Mouse (Mus musculus) hindbrain, embryonic 12.5 days (tissue): ENCODE data around the gene Phactr3. TPM values are rescaled to one million over a fixed set of nuclear protein-coding genes. Genes with fewer than 3 reads are reported as not detected.

Experiments
- ATAC-seq: fragments of 200-750 bp; cut with Nextera tagmentation; 2 replicates; pipeline ENCODE4 v1.8.0; 2017; ENCODE audit warnings: moderate TSS enrichment; ENCODE audit not compliant: low FRiP score
- H3K27ac ChIP-seq: fragments of 300-500 bp; sonication (generic); 2 replicates; pipeline ENCODE4 v1.5.1; 2016; ENCODE audit warnings: mild to moderate bottlenecking
- H3K27me3 ChIP-seq: fragments of 300-500 bp; sonication (generic); 2 replicates; pipeline ENCODE4 v1.6.1; 2016; ENCODE audit warnings: mild to moderate bottlenecking
- H3K36me3 ChIP-seq: fragments of 300-500 bp; sonication (generic); 2 replicates; pipeline ENCODE4 v1.6.1; 2016; ENCODE audit warnings: mild to moderate bottlenecking
- H3K4me1 ChIP-seq: fragments of 300-500 bp; sonication (generic); 2 replicates; pipeline ENCODE4 v1.6.1; 2016
- H3K4me2 ChIP-seq: fragments of 300-500 bp; sonication (generic); replicated peaks from 2 replicates; pipeline ENCODE4 v1.6.1; 2016; ENCODE audit warnings: mild to moderate bottlenecking
- H3K4me3 ChIP-seq: fragments of 300-500 bp; sonication (generic); 2 replicates; pipeline ENCODE4 v1.5.1; 2016; ENCODE audit warnings: mild to moderate bottlenecking
- H3K9ac ChIP-seq: fragments of 300-500 bp; sonication (generic); 2 replicates; pipeline ENCODE4 v1.6.1; 2016; ENCODE audit warnings: mild to moderate bottlenecking, moderate library complexity
- H3K9me3 ChIP-seq: fragments of 300-500 bp; sonication (generic); replicated peaks from 2 replicates; pipeline ENCODE4 v1.6.1; 2016; ENCODE audit warnings: mild to moderate bottlenecking
- WGBS: fragments of 180-500 bp; shearing (Covaris S2); methylation state at CpG from one replicate; pipeline ENCODE4 v1.1.7; 2016; 5-methylcytosine and 5-hydroxymethylcytosine counted together
- polyA plus RNA-seq: library from polyadenylated mRNA; unstranded; fragments of >200 nt; fragmentation: Nextera tagmentation; extraction: Ambion mirVana; gene quantifications from 2 replicates; pipeline ENCODE4 v1.2.1, GENCODE M21; 2016

Gene Phactr3
- polyA plus RNA-seq, 1 experiment from 2014 or later = 17.4 TPM

DNA sequence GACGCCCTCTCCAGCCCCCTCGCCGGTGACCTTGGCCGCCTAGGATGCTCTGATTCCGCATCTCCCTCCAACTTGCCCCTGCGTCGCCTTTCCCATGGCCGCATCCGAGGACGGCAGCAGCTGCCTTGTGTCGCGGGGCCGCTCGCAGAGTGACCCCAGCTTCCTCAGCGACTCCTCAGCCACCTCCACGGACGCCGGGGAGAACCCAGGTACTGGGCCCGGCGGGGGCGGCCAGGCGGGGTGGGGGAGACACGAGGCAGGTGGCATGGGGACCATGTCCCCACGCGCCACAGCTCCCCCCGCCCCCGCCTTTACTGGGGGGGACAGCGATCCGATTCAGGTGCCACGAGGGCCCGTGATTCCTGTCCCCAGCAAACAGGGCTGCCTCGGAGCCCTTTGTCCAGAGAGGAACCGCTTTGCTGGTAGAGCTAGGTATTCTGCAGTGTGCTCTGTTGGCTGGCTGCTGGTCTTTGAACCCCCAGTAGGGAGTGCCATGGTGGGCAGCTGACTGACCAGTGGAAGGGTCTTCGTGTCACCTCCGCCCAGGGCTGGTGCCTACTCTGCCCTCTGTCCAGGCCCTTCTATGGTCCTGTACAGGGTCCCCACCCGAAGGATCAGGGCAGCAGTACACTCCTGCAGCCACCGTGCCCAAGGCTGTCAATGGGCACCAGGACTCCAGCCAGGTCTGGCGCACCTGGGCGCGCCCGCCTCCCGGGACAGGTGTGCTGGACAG is 23.7 kb downstream of the Phactr3 start:
- no peaks in the 10 kb centered on the region for H3K9me3 ChIP-seq
- WGBS = 7% methylated on average over 42 of the region's 42 CpGs
- peak overlapping the region; percentile 86 for H3K27ac ChIP-seq
- no peaks in the 10 kb centered on the region for H3K36me3 ChIP-seq
- ATAC-seq = peak; percentile 50
- H3K4me3 ChIP-seq = peak overlapping the region; percentile 67
- H3K9ac ChIP-seq = peak overlapping the region; percentile 88
- peaks cover 13% of the 10 kb centered on the region for H3K27me3 ChIP-seq
- H3K4me1 ChIP-seq = peaks cover 33% of the 10 kb centered on the region
- H3K4me2 ChIP-seq = peak overlapping the region; percentile 87

DNA sequence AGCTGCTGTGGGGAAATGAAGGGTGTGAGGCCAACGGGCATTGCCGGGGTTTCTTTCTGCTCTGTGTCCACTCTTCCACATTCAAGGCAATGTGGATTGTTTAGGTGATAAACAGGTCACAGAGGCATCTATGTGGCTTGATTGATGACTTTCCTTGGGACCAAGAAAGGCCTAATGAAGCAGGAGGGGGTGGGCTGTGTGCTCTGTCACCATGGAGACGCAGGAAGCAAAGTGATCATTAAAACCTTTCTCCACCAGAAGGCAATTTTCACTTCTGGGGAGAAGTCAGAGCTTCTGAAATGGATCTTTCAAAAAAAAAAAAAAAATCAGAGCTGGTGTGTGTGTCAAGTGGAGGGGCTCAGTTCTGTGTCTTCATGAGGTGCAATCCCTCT is 24.2 kb downstream of the Phactr3 start:
- Histone ChIP-seq H3K27me3 (peaks cover 13% of the 10 kb centered on the region), H3K4me1 (peaks cover 33% of the 10 kb centered on the region), H3K9me3 (no peaks in the 10 kb centered on the region), H3K9ac (peak overlapping the region; percentile 88), H3K4me3 (peak overlapping the region; percentile 67), H3K4me2 (peak overlapping the region; percentile 87), H3K27ac (peak overlapping the region; percentile 86), H3K36me3 (no peaks in the 10 kb centered on the region)
- WGBS = 32% methylated on average over 3 of the region's 3 CpGs
- ATAC-seq = peak; percentile 26

DNA sequence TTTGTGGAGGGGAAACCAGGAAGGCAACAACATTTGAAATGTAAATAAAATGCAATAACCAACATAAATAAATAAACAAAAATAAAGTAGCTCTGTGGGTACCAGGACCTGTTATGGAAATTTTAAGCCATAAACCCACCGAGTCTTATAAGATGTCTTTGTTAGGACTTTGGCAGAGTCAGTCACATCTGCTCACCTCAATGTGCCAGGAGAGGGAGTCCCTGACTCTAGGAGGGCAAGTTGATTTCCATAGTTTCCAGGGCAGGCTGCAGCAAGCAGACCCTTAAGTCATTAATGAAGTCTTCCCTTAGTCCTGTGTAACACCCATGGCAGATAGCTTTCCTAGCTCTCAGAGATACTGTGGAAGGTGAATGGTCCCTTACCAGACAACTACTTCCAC is 25.1 kb downstream of the Phactr3 start:
- H3K9me3 ChIP-seq = no peaks in the 10 kb centered on the region
- no peak for ATAC-seq
- peaks cover 33% of the 10 kb centered on the region for H3K4me1 ChIP-seq
- H3K4me3 ChIP-seq = peak overlapping the region; percentile 67
- 67% methylated on average over 1 of the region's 1 CpGs for WGBS
- H3K36me3 ChIP-seq = no peaks in the 10 kb centered on the region
- H3K27me3 ChIP-seq = peaks cover 13% of the 10 kb centered on the region
- H3K27ac ChIP-seq = no peak overlapping the region
- peak overlapping the region; percentile 87 for H3K4me2 ChIP-seq
- no peak overlapping the region for H3K9ac ChIP-seq

DNA sequence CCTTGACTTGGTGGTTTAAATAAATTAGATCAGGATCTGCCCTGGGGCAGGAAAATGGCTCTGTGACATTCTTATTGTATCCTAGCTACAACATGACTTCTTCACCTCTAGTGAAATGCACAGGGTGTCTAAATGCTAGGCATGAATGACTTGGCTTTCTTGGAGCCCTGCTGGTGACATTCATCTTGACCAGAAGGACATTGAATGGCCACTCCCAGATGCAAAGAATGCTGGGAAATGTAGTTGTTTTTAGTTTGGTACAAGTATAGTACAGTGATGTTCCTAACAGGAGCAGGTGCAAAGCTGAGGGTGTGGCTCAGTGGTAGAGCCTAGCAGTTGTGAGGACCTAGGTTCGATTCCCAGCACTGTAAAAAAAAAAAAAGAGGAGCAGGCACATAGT is 30.5 kb downstream of the Phactr3 start:
- Histone ChIP-seq H3K27ac (no peak overlapping the region), H3K9me3 (no peaks in the 10 kb centered on the region), H3K4me1 (peaks cover 12% of the 10 kb centered on the region), H3K4me3 (no peak overlapping the region), H3K27me3 (no peaks in the 10 kb centered on the region), H3K36me3 (no peaks in the 10 kb centered on the region), H3K9ac (no peak overlapping the region), H3K4me2 (no peak overlapping the region)
- ATAC-seq = no peak
- 65% methylated on average over 1 of the region's 1 CpGs for WGBS

DNA sequence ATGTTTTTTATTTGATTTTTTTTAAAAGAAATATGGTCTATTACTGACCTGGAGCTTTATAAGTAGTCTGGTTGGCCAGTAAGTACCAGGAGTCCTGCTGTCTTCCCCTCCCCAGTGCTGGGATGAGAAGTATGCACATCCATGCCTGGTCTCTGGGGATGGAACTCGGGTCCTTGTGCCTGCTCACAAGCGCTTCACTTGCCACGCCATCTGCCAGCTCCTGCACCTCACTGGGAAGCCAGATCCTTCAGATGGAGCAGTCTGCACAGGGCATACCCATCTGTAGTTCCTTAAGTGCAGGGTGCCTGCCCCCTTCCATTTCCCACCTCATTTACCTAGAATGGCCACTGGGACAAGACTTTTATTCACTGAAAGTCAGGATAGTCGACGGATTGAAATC is 31.9 kb downstream of the Phactr3 start:
- Histone ChIP-seq H3K4me1 (peaks cover 12% of the 10 kb centered on the region; the same call in 1 of the 2 replicates), H3K27me3 (no peaks in the 10 kb centered on the region), H3K36me3 (no peaks in the 10 kb centered on the region), H3K4me3 (no peak overlapping the region), H3K27ac (no peak overlapping the region), H3K9me3 (no peaks in the 10 kb centered on the region), H3K4me2 (no peak overlapping the region), H3K9ac (no peak overlapping the region)
- no peak; the same call in 1 of the 2 replicates for ATAC-seq
- WGBS = 70% methylated on average over 5 of the region's 5 CpGs

DNA sequence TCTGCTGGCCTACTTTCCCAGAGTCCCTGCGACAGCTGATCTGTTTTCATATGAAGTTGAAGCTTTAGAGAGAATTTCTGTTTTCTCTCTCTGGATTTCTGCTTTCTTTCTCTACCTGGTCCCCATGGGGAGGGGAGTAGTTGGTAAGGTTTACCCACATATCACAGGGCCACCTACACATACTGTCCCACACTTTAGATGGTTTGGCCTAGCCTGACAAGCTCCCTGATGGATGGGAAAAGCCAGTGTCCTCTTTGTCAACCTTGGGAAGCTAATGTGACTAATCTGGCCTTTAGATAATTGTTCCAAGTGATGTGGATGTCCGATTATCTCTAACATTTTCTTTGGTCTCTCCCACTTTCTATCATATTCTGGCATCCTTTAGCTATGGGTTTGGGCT is 34.8 kb downstream of the Phactr3 start:
- Histone ChIP-seq H3K36me3 (no peaks in the 10 kb centered on the region), H3K9ac (no peak overlapping the region), H3K4me2 (no peak overlapping the region), H3K27me3 (no peaks in the 10 kb centered on the region), H3K4me1 (peaks cover 12% of the 10 kb centered on the region; the same call in 1 of the 2 replicates), H3K9me3 (no peaks in the 10 kb centered on the region), H3K4me3 (no peak overlapping the region), H3K27ac (peak overlapping the region; percentile 75; the same call in 1 of the 2 replicates)
- no peak for ATAC-seq
- WGBS = 81% methylated on average over 2 of the region's 2 CpGs

DNA sequence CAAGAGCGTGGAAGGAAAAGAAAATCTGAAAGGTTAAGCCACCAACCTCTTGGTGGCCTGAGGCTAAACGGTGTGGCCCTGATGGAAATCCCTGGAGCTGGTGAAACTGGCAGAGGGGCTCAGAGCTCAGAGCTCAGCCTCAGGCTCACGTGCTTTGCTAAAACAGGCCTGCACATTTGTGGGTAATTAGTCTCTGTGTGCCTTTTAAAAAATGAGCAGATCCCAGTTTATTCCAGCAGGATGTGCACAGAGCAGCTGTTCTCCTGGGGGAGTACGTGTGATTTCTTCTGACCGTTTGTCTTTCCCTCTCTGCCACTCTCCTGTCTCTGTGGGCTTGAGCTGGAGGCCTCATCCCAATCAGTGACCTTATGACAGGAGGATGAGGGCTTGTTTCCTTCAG is 35.4 kb downstream of the Phactr3 start:
- Histone ChIP-seq H3K9me3 (no peaks in the 10 kb centered on the region), H3K27ac (peak overlapping the region; percentile 75), H3K4me1 (peaks cover 12% of the 10 kb centered on the region; the same call in 1 of the 2 replicates), H3K4me3 (no peak overlapping the region), H3K4me2 (no peak overlapping the region), H3K9ac (no peak overlapping the region), H3K36me3 (no peaks in the 10 kb centered on the region), H3K27me3 (no peaks in the 10 kb centered on the region)
- WGBS = 48% methylated on average over 5 of the region's 5 CpGs
- 0 out of 2 replicates have a peak, but pooled peaks have one; percentile 23 for ATAC-seq

DNA sequence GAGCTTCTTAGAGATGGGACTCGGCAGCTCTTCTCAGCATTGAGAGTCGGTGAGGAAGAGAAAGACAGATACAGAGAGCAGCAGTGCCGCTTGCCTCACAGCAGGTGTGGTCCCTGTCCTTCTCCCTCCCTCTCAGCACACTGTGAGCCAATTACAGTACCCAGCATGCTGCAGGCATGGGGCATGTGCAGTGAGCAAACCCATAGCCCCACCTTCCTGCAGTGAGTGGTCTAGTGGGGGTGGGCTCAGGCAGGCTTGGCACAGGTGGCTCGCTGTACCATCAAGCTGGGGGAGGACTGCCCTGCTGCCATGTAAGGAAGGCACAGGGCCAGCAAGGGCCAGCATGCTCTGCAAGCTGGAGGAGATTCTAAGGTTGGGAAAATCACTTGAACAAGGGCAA is 35.8 kb downstream of the Phactr3 start:
- Histone ChIP-seq H3K4me1 (peaks cover 12% of the 10 kb centered on the region; the same call in 1 of the 2 replicates), H3K27ac (peak overlapping the region; percentile 75), H3K4me3 (no peak overlapping the region), H3K4me2 (no peak overlapping the region), H3K9me3 (no peaks in the 10 kb centered on the region), H3K9ac (no peak overlapping the region), H3K36me3 (no peaks in the 10 kb centered on the region), H3K27me3 (no peaks in the 10 kb centered on the region)
- peak; percentile 75 for ATAC-seq
- 33% methylated on average over 4 of the region's 4 CpGs for whole genome bisulfite sequencing

DNA sequence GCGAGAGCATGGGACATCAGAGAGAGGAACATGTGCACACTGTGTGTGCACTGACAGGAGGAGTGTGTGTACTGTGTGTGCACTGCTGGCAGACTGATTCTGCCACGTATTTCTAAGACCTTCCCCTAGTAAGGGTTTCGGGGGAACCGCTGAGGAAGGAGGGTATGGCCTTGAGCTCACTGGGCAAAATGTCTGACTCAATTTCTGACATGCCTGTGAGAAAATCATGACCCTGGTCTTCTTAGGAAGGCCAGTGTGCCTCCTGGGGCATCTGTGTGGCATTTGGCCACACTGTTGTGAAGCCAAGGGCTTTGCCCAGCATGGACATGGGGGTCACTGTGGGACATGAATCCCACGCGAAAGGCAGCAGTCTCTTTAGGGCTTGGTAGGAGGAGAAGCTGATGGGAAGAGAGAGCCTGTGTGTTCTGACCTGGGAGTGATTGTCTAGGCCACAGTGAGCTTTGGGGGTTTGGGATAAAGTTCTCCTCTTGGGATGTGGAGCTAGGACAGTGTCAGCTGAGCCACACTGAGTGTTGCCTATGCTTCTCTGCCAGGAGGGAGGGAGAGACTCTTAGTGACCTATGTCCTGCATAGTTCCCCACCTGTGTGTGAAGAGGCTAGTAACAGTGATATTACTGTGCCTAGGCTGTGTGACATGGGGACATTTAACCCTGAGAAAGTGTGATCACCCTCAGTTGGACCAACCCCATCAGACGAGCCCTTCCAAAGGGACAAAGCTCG is 36.6 kb downstream of the Phactr3 start:
- Histone ChIP-seq H3K9me3 (no peaks in the 10 kb centered on the region), H3K36me3 (no peaks in the 10 kb centered on the region), H3K4me2 (no peak overlapping the region), H3K9ac (no peak overlapping the region), H3K27me3 (no peaks in the 10 kb centered on the region), H3K4me3 (no peak overlapping the region), H3K4me1 (peaks cover 12% of the 10 kb centered on the region; the same call in 1 of the 2 replicates), H3K27ac (no peak overlapping the region)
- ATAC-seq = no peak
- 85% methylated on average over 8 of the region's 8 CpGs for WGBS

DNA sequence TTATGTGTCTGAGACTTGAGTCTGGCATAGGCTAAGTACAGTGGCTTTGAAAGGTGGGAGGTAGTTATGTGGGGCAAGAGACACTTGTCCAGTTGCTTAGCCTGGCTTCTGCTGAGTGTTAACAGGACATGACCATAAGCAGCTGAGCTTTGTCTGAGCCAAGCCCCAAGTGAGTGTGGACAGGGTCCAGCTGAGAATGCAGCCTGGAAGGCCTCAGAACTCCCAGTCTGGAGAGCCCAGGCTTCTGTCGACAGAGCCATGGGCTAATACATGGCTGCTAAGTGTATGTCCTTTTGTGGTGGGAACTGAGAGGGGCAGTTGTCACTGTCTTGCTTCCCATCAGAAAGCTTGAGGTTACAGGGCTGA is 37.1 kb downstream of the Phactr3 start:
- WGBS = 64% methylated on average over 1 of the region's 1 CpGs
- H3K36me3 ChIP-seq = no peaks in the 10 kb centered on the region
- H3K4me1 ChIP-seq = peaks cover 12% of the 10 kb centered on the region; the same call in 1 of the 2 replicates
- no peaks in the 10 kb centered on the region for H3K27me3 ChIP-seq
- no peak overlapping the region for H3K4me2 ChIP-seq
- H3K9me3 ChIP-seq = no peaks in the 10 kb centered on the region
- H3K27ac ChIP-seq = no peak overlapping the region
- ATAC-seq = no peak
- no peak overlapping the region for H3K9ac ChIP-seq
- H3K4me3 ChIP-seq = no peak overlapping the region

DNA sequence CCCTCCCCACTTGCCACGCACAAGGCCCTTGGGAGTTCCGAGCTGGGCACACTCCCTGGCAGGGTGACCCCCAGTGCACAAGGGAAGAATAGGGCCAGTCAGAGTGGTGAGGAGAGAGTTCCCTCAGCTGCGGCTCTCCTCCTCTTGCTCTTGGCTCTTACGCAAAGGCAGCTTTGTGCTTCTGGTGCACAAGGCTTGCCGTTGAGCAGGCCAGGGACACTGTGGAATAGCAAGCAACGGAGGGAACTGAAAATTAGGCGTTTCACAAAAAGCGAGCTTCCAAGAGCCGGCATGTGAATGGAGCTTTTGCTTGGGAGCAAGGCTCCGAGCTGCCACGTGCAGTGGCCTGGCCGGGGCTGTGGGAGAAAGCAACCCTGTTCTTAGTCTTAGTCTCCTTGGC is 40.2 kb downstream of the Phactr3 start:
- no peak for ATAC-seq
- Histone ChIP-seq H3K4me1 (peaks cover 14% of the 10 kb centered on the region; the same call in 1 of the 2 replicates), H3K36me3 (no peaks in the 10 kb centered on the region), H3K9ac (no peak overlapping the region), H3K27ac (no peak overlapping the region), H3K4me3 (no peak overlapping the region), H3K4me2 (no peak overlapping the region), H3K27me3 (no peaks in the 10 kb centered on the region), H3K9me3 (no peaks in the 10 kb centered on the region)
- 88% methylated on average over 12 of the region's 12 CpGs for WGBS

DNA sequence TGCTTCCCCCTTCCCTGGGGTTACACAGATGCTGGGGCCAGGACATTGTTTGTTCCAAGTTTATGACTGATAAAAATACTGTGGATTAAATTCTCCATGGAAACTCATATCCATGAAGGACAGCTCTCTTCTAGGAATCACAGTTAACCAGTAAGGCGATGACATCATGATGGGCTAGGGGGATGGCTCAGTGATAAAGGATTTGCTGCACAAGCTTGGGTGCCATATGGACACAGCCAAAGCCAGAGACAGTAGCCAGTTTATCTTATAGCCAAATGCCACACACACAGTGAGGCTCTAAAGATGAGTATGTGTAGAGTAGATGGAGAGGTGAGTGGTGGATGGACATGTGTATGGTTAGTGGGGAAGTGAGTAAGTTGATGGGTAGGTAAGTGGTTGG is 45.2 kb downstream of the Phactr3 start:
- Histone ChIP-seq H3K4me2 (no peak overlapping the region), H3K9me3 (no peaks in the 10 kb centered on the region), H3K9ac (no peak overlapping the region), H3K36me3 (no peaks in the 10 kb centered on the region), H3K27me3 (no peaks in the 10 kb centered on the region), H3K4me3 (no peak overlapping the region), H3K27ac (no peak overlapping the region), H3K4me1 (0 out of 2 replicates have a peak, but pooled peaks cover 5% of the 10 kb centered on the region)
- 95% methylated on average over 1 of the region's 1 CpGs for WGBS
- no peak for ATAC-seq
